Mouse (Mus musculus) lung, postnatal 25 days (tissue): ENCODE measurements around the gene Acy3.
"Not testable (repeated sequence)": the region's sequence is repeated elsewhere in the genome, so short reads cannot be mapped to it uniquely, and the experiment has no call there.

ENCODE experiments used
- DNase-seq: peaks from one replicate; pipeline ENCODE4 v3.0.0; 2022; ENCODE audit warnings: low spot score

Gene Acy3

DNA sequence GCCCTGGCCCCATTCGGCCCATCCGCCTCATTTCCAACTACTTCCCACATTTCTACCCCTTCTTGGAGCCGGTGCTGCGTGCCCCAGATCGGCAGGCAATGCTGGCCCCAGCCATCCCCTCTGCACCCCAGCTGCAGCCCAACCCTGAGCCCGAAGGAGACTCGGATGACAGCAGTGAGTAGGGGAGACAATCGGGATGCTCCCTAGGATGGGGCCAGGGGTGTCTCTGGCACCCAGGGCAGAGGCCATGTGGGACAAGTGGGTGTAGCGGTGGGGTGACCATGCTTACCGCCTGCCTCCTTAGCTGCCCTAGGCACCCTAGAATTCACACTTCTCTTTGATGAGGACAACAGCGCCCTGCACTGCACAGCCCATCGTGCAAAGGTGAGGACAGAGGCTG, 17.3 kb downstream of the Acy3 start:
- DNase-seq, result no peak

DNA sequence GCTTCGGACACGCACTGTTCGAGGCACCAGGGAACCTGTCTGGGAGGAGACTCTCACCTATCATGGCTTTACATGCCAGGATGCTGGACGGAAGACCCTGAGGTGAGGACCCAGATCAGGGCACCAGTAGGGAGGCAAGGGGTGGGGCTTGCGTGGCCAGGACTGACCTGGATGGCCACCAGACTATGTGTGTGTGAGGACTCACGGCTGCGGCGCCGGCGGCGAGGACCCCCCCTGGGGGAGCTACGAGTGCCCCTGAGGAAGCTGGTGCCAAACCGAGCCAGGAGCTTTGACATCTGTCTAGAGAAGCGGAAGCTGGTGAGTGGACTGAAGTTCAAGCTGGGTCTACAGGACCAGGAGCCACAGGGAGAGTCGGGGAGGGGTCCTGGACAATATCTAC, 18.0 kb downstream of the Acy3 start:
- DNase-seq, result no peak

DNA sequence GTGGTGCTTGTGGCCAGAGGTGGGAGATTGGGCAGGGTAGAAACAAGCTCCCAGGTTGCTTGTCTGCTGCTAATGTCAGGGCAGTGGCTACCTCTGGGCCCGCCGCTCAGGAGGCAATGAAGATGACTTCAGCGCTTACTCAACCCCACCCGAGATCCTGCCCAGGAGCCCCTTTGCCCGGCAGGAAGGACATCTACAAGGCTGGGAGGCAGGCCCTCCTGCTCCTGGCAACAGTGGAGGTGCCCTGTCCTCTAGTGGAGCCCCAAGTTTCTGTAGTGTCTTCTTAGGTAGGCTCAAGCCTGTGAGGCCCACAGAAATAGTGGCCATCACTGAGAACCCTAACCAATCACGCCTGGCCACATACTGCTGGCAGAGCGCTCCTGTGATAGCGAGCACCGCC, 18.7 kb downstream of the Acy3 start:
- no peak for DNase-seq

DNA sequence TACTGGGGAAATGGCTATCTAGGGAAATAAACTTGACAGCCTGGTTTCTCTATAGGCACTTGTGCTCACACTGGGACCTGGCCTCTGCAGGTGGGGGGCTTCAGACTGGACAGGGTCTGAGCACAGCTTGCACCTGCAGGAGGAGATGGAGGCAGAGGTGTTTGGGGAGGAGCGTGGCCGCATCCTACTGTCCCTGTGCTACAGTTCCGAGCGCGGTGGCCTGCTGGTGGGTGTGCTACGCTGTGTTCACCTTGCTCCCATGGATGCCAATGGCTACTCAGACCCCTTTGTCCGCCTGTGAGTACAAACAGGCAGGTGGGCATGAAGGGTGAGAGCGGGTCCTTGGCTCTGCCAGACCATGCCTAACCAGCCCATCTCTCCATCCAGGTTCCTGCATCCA, 19.6 kb downstream of the Acy3 start:
- no peak for DNase-seq

DNA sequence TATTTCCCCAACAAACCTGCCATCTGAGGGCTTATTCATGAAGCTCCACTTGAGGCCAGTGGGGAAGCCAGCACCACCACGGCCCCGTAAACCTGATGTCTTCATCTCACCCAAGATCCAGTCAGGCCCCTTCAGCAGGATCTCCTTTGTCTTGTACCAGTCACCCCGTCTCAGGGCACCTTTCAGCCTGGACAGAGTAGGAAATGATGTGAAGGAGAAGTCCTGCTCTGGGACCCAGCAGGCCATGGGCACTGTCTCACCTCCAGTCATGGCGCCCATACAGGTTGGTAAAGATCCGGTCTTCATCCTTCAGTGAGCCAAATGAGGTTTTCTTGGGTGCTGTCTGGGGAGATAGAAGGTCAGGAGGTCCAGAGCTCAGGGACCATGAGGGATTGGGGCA, 24.7 kb downstream of the Acy3 start:
- no peak for DNase-seq

- peak; percentile 99 for DNase-seq
Measured at GRCm38 (mm10) chr19:4012432-4013022, 26.2 kb downstream of the Acy3 start, which contains the start of gene Ndufv1. Gene Ndufv1, minus strand, starts transcription at chr19:4012806.

DNA sequence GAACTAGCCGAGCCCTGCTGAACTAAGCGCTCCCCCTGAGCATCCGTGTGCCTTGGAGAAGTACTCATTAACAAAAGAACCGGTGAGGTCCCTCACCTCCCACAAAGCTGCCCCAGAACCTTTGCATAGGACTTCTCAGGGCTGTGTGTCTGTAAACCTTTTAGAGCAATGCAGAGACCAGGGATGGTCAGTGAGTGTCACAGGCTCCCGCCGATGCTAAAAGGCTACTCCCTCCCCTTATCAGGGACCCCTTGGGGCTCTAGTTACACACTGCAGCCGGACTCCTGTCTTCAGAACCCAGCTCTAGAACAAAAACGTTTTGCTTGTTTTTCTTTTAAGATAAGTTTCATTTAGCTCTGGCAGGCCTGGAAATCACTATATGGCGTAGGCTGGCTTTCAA, 26.7 kb downstream of the Acy3 start:
- no peak for DNase-seq

GRCm38 (mm10) chr19:4014802-4015201, 28.4 kb downstream of the Acy3 start:
- DNase-seq, result no peak

- DNase-seq, result no peak
Measured at GRCm38 (mm10) chr19:4015635-4016034, 29.3 kb downstream of the Acy3 start.

DNA sequence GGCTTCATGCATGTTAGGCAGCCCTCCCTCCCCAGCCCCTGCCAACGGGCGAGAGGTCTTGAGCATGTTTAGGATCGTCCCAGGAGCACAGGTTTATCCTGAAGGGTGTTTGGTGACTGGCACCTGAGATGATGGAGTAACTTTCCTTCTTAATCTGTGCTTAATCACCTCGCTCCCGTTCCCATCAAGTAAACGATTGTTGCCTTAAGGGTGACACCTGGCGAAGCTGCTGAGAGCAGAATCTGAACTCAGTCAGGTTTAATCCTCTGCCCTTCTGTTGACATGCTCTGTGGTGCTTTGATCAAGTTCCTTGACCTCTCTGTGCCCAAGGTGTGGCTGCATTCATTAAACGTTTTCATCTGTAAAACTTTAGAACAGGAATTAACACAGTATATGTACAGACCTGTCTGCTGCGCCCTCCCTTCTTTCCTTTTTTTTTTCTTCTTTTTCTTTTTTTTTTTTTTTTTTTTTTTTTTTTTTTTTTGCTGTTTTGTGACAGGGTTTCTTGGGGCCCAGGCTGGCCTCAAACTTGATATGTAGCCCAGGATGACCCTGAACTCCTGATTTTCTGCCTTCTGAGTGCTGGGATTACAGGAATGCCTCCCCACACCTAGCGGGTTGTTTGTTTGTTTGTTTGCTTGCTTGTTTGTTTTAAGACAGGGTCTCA, 31.7 kb downstream of the Acy3 start:
- no peak for DNase-seq

- peak; percentile 90 for DNase-seq
Measured at GRCm38 (mm10) chr19:4018743-4019583, 32.6 kb downstream of the Acy3 start.

DNA sequence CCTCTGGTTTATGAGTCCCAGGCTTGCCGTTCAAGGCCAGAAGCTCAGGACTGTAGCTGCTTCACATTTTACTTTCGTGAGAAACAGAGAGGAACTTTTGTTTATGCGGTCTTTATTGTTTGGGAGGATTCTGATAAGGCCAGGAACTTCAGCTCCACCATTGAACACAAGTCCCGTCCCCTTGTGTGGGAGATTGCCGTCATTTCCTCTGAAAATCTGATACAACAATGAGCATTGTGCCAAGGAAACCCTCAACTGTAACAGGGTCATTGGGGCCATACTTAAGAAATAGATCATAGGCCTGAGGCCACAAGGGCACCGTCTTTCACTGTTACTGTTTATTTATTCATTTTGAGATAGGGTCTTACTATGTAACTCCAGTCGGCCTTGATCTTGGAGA, 36.8 kb downstream of the Acy3 start:
- peak; percentile 43 for DNase-seq

- no peak for DNase-seq
Measured at GRCm38 (mm10) chr19:4027576-4027975, 41.2 kb downstream of the Acy3 start.

- no peak for DNase-seq
Measured at GRCm38 (mm10) chr19:4032668-4033067, 46.3 kb downstream of the Acy3 start.

DNA sequence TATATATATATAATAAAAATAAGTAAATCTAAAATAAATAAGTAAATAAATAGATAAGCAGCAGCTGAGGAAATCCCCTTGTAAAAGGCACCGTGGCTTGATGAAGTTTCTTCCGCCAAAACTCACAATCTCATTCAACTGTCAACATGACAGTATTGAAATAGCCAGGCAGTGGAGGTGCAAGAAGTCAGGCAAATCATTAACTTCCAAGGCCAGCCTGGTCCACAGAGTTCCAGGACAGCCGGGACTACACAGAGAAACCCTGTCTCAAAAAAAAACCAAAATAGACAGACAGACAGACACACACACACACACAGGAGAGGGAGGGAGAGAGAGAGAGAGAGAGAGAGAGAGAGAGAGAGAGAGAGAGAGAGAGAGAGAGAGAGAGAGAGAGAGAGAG, 46.9 kb downstream of the Acy3 start:
- DNase-seq, result no peak

GRCm38 (mm10) chr19:4033742-4034141, 47.4 kb downstream of the Acy3 start:
- DNase-seq, result no peak

GRCm38 (mm10) chr19:4036327-4037045, 50.1 kb downstream of the Acy3 start:
- DNase-seq, result no peak

DNA sequence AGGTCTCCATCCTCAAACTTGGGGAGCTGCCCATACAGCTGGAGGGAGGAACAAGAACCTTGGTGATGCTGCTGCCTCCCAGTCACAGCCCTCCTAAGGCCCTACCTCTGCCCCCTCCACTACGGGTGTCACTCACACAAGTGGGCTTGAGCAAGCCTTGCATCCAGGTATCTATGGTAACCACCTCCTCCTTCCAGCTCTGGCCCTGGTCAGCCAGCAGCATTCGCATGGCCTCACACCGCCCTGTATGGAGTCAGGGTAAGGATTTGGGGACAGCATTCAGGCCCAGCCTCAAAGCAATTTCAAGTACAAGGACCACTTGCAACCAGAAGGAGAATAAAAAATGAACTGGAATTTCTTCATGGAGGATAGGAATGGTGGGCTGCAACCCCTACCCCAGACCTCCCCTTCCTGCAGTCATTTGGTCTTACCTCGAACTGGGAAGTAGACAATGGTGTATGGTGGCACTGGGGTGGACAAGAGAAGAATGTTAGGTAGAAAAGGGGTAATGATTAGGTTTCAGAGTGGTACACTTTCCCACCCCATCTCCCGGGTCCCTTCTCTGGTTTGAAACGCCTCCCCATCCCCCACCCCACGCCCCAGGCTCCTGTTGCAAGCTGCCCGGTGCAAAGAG, 50.9 kb downstream of the Acy3 start:
- not testable (repeated sequence) for DNase-seq

DNA sequence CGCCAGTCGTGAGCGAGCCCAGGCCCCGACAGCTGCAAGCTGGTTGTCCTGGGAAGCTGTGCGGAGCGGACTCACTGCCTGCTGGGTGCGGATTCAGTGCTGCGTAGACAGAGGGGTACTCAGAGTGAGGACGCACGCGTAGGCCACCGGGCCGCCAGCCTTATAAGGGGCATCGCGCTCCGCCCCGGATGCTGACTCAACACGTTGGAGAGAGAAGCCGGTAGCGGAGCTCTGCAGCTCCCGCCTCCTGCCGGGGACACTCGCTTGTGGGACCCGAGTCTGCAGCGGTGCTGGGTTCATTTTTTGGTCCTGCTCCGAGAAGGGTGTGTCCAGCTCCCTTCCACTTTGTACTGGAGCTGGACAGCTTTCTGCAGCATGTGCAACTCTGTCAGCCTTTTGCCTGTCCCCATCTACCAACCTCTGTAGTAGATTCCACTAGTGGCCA, 51.4 kb downstream of the Acy3 start, which contains the start of gene Gstp1:
Gstp1 (minus strand) TSS at position 198 of the 445 bp plus-strand sequence.
- peak; percentile 92 for DNase-seq
